Mouse (Mus musculus) midbrain, embryonic 15.5 days (tissue): ENCODE measurements around the gene Ogfod2. TPM values are rescaled to one million over a fixed set of nuclear protein-coding genes. Genes with fewer than 3 reads are reported as not detected.

ENCODE experiments used
- ATAC-seq: fragments of 200-750 bp; cut with Nextera tagmentation; replicated peaks from 2 replicates; pipeline ENCODE4 v1.8.0; 2017; ENCODE audit warnings: moderate TSS enrichment
- H3K27ac ChIP-seq: fragments of 300-500 bp; sonication (generic); 2 replicates; pipeline ENCODE4 v1.5.1; 2015; ENCODE audit warnings: mild to moderate bottlenecking, inconsistent platforms
- H3K27me3 ChIP-seq: fragments of 300-500 bp; sonication (generic); replicated peaks from 2 replicates; pipeline ENCODE4 v1.6.1; 2015; ENCODE audit warnings: inconsistent platforms
- H3K36me3 ChIP-seq: fragments of 300-500 bp; sonication (generic); replicated peaks from 2 replicates; pipeline ENCODE4 v1.6.1; 2015; ENCODE audit warnings: inconsistent platforms
- H3K4me1 ChIP-seq: fragments of 300-500 bp; sonication (generic); 2 replicates; pipeline ENCODE4 v1.6.1; 2015; ENCODE audit warnings: inconsistent platforms
- H3K4me2 ChIP-seq: fragments of 300-500 bp; sonication (generic); 2 replicates; pipeline ENCODE4 v1.6.1; 2015; ENCODE audit warnings: inconsistent platforms, mild to moderate bottlenecking, moderate library complexity
- H3K4me3 ChIP-seq: fragments of 300-500 bp; sonication (generic); 2 replicates; pipeline ENCODE4 v1.5.1; 2015; ENCODE audit warnings: mild to moderate bottlenecking, inconsistent platforms
- H3K9ac ChIP-seq: fragments of 300-500 bp; sonication (generic); 2 replicates; pipeline ENCODE4 v1.6.1; 2015; ENCODE audit warnings: mild to moderate bottlenecking, inconsistent platforms
- H3K9me3 ChIP-seq: fragments of 300-500 bp; sonication (generic); 2 replicates; pipeline ENCODE4 v1.6.1; 2016; ENCODE audit warnings: inconsistent platforms
- WGBS: fragments of 180-500 bp; shearing (Covaris S2); methylation state at CpG from one replicate; pipeline ENCODE4 v1.1.7; 2015; ENCODE audit warnings: mixed read lengths; 5-methylcytosine and 5-hydroxymethylcytosine counted together
- polyA plus RNA-seq: library from polyadenylated mRNA; unstranded; fragments of >200 nt; fragmentation: Nextera tagmentation; extraction: Ambion mirVana; gene quantifications from 2 replicates; pipeline ENCODE4 v1.2.1, GENCODE M21; 2015

The Ogfod2 gene
- polyA plus RNA-seq, 1 experiment from 2014 or later, result 37.7 TPM

DNA sequence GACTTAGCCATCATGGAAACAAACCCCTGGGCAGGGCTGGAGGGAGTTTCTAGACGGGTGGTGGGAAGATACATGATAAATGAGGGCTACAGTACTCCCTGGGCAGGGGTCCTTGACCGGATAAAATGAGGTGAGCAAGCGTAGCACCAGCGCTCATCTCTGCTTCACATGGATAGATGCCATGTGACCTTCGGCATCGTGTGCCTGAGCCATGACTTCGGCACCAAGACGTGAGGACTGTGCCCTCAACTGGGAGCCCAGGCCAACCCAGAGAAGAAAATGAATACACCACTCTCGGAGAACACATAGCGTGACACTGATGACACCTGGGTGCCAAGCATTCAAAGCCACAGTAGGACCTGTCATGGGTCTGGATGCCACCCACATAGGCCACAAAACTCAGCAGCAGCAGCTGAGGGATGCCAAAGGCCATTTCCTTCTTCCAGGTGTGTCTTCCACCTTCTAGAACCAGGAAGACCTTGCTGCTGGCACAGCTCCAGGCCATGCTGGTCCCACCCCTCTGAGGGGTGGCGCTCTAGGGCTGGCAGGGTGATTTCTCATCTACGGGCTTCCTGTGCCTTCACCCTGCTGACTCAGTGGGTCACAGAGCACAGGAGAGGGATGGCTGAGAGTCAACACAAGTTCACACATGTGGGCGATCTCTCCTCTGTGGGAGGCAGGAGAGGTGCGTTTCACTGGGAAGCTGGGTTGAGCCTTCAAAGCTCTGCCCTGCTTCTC lies 28.1 kb upstream of the Ogfod2 start:
- ATAC-seq, result no peak
- Histone ChIP-seq H3K27ac (no peak overlapping the region), H3K4me3 (no peak overlapping the region), H3K9ac (no peak overlapping the region), H3K36me3 (no peaks in the 10 kb centered on the region), H3K9me3 (no peaks in the 10 kb centered on the region), H3K27me3 (no peaks in the 10 kb centered on the region), H3K4me2 (no peak overlapping the region), H3K4me1 (no peaks in the 10 kb centered on the region)
- WGBS, result 87% methylated on average over 14 of the region's 14 CpGs

- Histone ChIP-seq H3K9ac (no peak overlapping the region), H3K27me3 (no peaks in the 10 kb centered on the region), H3K36me3 (no peaks in the 10 kb centered on the region), H3K4me3 (no peak overlapping the region), H3K9me3 (no peaks in the 10 kb centered on the region), H3K27ac (no peak overlapping the region), H3K4me2 (no peak overlapping the region), H3K4me1 (no peaks in the 10 kb centered on the region)
- no peak; the same call in 1 of the 2 replicates for ATAC-seq
- 37% methylated on average over 11 of the region's 11 CpGs for WGBS
These were observed 27.4 kb upstream of the Ogfod2 start for GRCm38 (mm10) chr5:124084588-124085173.

DNA sequence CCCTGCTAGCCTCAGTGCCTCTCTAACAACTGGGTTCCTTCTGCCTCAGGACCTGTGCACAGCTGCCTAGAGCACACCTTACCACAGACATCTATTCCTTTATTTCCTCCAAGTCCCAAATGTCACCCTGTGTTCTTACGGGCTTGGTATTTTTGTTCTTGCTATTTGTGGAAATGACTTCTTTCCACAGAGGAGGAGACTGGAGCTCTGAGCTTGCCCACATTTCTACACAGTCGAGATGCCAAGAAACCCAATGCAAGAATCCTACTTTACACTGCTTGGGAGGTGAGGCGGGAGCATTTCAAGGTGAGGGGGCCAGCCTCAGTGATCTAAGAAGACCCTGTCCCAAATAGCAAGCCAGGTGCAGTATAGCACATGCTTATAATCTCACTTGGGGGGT lies 26.6 kb upstream of the Ogfod2 start:
- H3K9ac ChIP-seq, result no peak overlapping the region
- H3K4me3 ChIP-seq, result no peak overlapping the region
- no peak overlapping the region for H3K4me2 ChIP-seq
- 73% methylated on average over 3 of the region's 3 CpGs for WGBS
- H3K36me3 ChIP-seq, result no peaks in the 10 kb centered on the region
- no peak for ATAC-seq
- H3K9me3 ChIP-seq, result no peaks in the 10 kb centered on the region
- no peaks in the 10 kb centered on the region for H3K27me3 ChIP-seq
- no peaks in the 10 kb centered on the region for H3K4me1 ChIP-seq
- H3K27ac ChIP-seq, result no peak overlapping the region

GRCm38 (mm10) chr5:124086876-124087275 lies 25.2 kb upstream of the Ogfod2 start:
- Histone ChIP-seq H3K36me3 (no peaks in the 10 kb centered on the region), H3K9me3 (no peaks in the 10 kb centered on the region), H3K27me3 (no peaks in the 10 kb centered on the region), H3K27ac (no peak overlapping the region), H3K4me2 (no peak overlapping the region), H3K9ac (no peak overlapping the region), H3K4me1 (no peaks in the 10 kb centered on the region), H3K4me3 (no peak overlapping the region)
- ATAC-seq, result no peak
- WGBS, result 81% methylated on average over 4 of the region's 4 CpGs

- H3K27me3 ChIP-seq, result no peaks in the 10 kb centered on the region
- no peak overlapping the region for H3K4me2 ChIP-seq
- no peak for ATAC-seq
- no peaks in the 10 kb centered on the region for H3K9me3 ChIP-seq
- 87% methylated on average over 23 of the region's 23 CpGs for WGBS
- peaks cover 4% of the 10 kb centered on the region for H3K4me1 ChIP-seq
- no peak overlapping the region for H3K9ac ChIP-seq
- no peak overlapping the region for H3K27ac ChIP-seq
- no peak overlapping the region for H3K4me3 ChIP-seq
- no peaks in the 10 kb centered on the region for H3K36me3 ChIP-seq
These were observed 22.2 kb upstream of the Ogfod2 start for GRCm38 (mm10) chr5:124089868-124090267.

GRCm38 (mm10) chr5:124091951-124092406 lies 20.1 kb upstream of the Ogfod2 start:
- H3K27me3 ChIP-seq, result no peaks in the 10 kb centered on the region
- H3K4me1 ChIP-seq, result peaks cover 13% of the 10 kb centered on the region
- no peaks in the 10 kb centered on the region for H3K9me3 ChIP-seq
- no peak for ATAC-seq
- H3K4me3 ChIP-seq, result no peak overlapping the region
- no peaks in the 10 kb centered on the region for H3K36me3 ChIP-seq
- 67% methylated on average over 9 of the region's 9 CpGs for WGBS
- H3K9ac ChIP-seq, result no peak overlapping the region
- H3K4me2 ChIP-seq, result no peak overlapping the region
- no peak overlapping the region for H3K27ac ChIP-seq

- Histone ChIP-seq H3K27me3 (no peaks in the 10 kb centered on the region), H3K9ac (no peak overlapping the region), H3K4me3 (no peak overlapping the region), H3K9me3 (no peaks in the 10 kb centered on the region), H3K4me1 (peaks cover 13% of the 10 kb centered on the region), H3K36me3 (no peaks in the 10 kb centered on the region), H3K27ac (no peak overlapping the region), H3K4me2 (no peak overlapping the region)
- ATAC-seq, result no peak
- 71% methylated on average over 11 of the region's 11 CpGs for WGBS
These were observed 18.8 kb upstream of the Ogfod2 start for GRCm38 (mm10) chr5:124093120-124093794.

DNA sequence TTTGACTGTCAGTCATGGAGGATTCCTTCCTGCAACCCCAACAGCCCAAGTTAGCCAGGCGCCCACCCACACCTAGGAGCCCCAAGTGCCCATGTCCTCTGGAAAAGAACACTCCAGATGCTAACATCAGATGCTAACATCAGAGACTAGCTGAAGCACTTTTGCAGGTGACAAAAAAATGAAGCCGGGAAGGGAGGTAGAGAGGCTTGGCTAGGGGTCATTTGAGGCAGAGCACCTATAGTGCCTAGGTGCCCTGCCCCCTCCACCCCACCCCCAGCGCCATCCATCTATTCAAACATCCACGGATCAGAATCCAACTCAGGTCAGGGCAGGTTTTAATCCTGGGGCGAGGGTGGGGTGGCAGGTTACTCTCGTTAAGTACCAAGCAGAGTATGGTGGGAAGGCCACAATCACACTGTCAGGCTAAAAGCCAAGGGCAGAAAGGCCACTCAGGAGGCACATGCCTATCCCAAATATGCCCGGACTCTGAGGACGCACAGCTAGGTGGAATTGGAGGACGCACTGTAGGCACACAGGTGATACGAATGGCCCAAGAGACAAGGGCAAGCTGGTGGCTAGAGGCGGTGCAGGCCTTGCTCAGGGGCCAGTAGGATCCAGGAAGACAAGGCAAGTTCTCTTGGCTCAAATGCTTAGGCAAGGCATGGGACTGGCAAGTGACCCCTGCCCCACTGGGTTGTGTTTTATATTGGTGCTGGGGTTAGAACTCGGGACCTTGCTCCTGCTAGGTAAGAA lies 18.1 kb upstream of the Ogfod2 start:
- Histone ChIP-seq H3K4me1 (peaks cover 13% of the 10 kb centered on the region), H3K27ac (no peak overlapping the region), H3K4me2 (peak overlapping the region; percentile 59; the same call in 1 of the 2 replicates), H3K27me3 (no peaks in the 10 kb centered on the region), H3K4me3 (no peak overlapping the region), H3K9ac (no peak overlapping the region), H3K36me3 (no peaks in the 10 kb centered on the region), H3K9me3 (no peaks in the 10 kb centered on the region)
- 82% methylated on average over 12 of the region's 12 CpGs for WGBS
- ATAC-seq, result no peak

- Histone ChIP-seq H3K9me3 (no peaks in the 10 kb centered on the region), H3K4me2 (peak overlapping the region; percentile 59), H3K4me1 (peaks cover 13% of the 10 kb centered on the region), H3K27ac (no peak overlapping the region), H3K4me3 (peak overlapping the region; percentile 54), H3K36me3 (no peaks in the 10 kb centered on the region), H3K27me3 (no peaks in the 10 kb centered on the region), H3K9ac (peak overlapping the region; percentile 52)
- ATAC-seq, result peak; percentile 72
- 8% methylated on average over 19 of the region's 19 CpGs for WGBS
These were observed 17.0 kb upstream of the Ogfod2 start for GRCm38 (mm10) chr5:124095077-124095581.

- no peaks in the 10 kb centered on the region for H3K9me3 ChIP-seq
- H3K36me3 ChIP-seq, result no peaks in the 10 kb centered on the region
- H3K27ac ChIP-seq, result no peak within 1 kb of the TSS
- ATAC-seq, result peak; percentile 87
- H3K4me2 ChIP-seq, result peak within 1 kb of the TSS; percentile 59
- H3K27me3 ChIP-seq, result no peaks in the 10 kb centered on the region
- peak within 1 kb of the TSS; percentile 52 for H3K9ac ChIP-seq
- WGBS, result 2% methylated on average over 42 of the region's 42 CpGs
- peak within 1 kb of the TSS; percentile 54 for H3K4me3 ChIP-seq
- H3K4me1 ChIP-seq, result peaks cover 13% of the 10 kb centered on the region
These were observed 16.4 kb upstream of the Ogfod2 start, which contains the start of gene Abcb9 for GRCm38 (mm10) chr5:124095596-124096232. Gene Abcb9 (minus strand): TSS chr5:124095798.

GRCm38 (mm10) chr5:124098923-124099322 lies 13.2 kb upstream of the Ogfod2 start:
- 84% methylated on average over 2 of the region's 2 CpGs for WGBS
- no peak for ATAC-seq
- no peaks in the 10 kb centered on the region for H3K27me3 ChIP-seq
- no peak overlapping the region for H3K27ac ChIP-seq
- H3K4me2 ChIP-seq, result no peak overlapping the region
- H3K9ac ChIP-seq, result no peak overlapping the region
- no peak overlapping the region for H3K4me3 ChIP-seq
- H3K9me3 ChIP-seq, result no peaks in the 10 kb centered on the region
- H3K4me1 ChIP-seq, result peaks cover 10% of the 10 kb centered on the region
- no peaks in the 10 kb centered on the region for H3K36me3 ChIP-seq
